Mouse (Mus musculus): ENCODE data around the gene Olfml2a.

GRCm38 (mm10) chr2:38974171-38974570, 42.4 kb downstream of the Olfml2a start:
- TF ChIP-seq CEBPB (IDR thresholded peaks at IDR 0.05; ENCODE audit: insufficient read depth, poor library complexity, severe bottlenecking) = no peak
- TF ChIP-seq POLR2A (IDR thresholded peaks at IDR 0.05; ENCODE audit: insufficient read length, low read depth) = no peak
- TF ChIP-seq E2F4 (IDR thresholded peaks at IDR 0.05; ENCODE audit: insufficient read depth) = no peak
- TF ChIP-seq MYOG (IDR thresholded peaks at IDR 0.05; ENCODE audit: control insufficient read depth in 1 of 3, insufficient read depth in 1 of 3, insufficient read length in 2 of 3, low read depth in 2 of 3) = peak in 1 of 3 experiments; percentile 60
- no peak for TF ChIP-seq TCF12 (IDR thresholded peaks at IDR 0.05; ENCODE audit: insufficient read depth, poor library complexity, severe bottlenecking)
- peak in 2 of 3 experiments; percentile 25 to 47 for TF ChIP-seq MYOD1 (IDR thresholded peaks at IDR 0.05; ENCODE audit: control insufficient read depth in 1 of 3, insufficient read length in 2 of 3, low read depth in 2 of 3)
- TF ChIP-seq USF1 (IDR thresholded peaks at IDR 0.05; ENCODE audit: low read depth) = no peak
- TF ChIP-seq MAX (IDR thresholded peaks at IDR 0.05; ENCODE audit: low read depth) = no peak
- TF ChIP-seq SRF (IDR thresholded peaks at IDR 0.05; ENCODE audit: control insufficient read depth, insufficient read length, low read depth) = no peak
- TF ChIP-seq POLR2AphosphoS2 (IDR thresholded peaks at IDR 0.05; ENCODE audit: insufficient read length, low read depth) = no peak
- no peak for TF ChIP-seq REST (IDR thresholded peaks at IDR 0.05; ENCODE audit: insufficient read depth, insufficient read length)
